Mouse (Mus musculus): Measurements from ENCODE around the gene Csf3r. TPM values are rescaled to one million over a fixed set of nuclear protein-coding genes. Genes with fewer than 3 reads are reported as not detected.
A peak's percentile ranks its signal among the peaks of the same experiment; 100 is the strongest.

Gene Csf3r
- polyA plus RNA-seq, 1 experiment, result 2.2 TPM

DNA sequence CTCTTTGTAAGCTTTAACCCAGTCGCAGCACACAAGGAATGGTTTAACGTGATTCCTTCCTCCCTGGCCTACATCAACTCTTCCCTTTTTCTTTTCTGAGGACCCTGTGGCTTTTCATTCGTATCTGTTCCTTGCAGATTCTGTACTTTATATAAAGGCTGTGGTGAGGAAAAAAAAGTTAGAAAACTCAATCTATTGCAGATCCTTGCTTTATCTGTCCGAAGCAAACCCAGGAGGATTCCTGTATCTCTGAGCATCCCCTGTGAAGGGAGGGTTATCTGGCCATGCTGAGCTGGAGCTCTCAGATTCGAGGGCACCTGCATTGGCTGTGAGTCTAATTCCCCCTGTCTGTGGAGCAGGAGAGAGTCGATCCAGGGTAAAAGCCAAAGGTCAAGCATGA is 44.5 kb downstream of the Csf3r start:
- Histone ChIP-seq H3K4me3 (ENCODE audit: insufficient read depth, low read depth, low read length) (no peak overlapping the region), H3K36me3 (ENCODE audit: control insufficient read depth, insufficient read depth, low read length) (no peaks in the 10 kb centered on the region), H3K27ac (ENCODE audit: insufficient read depth, low read depth, low read length) (no peak overlapping the region), H3K27me3 (replicated peaks; ENCODE audit: control insufficient read depth, insufficient read depth, low read length) (no peaks in the 10 kb centered on the region), H3K4me1 (ENCODE audit: control insufficient read depth, insufficient read depth, low read length) (no peaks in the 10 kb centered on the region)
- WGBS, result 83% methylated on average over 6 of the region's 6 CpGs
- no peak for TF ChIP-seq CTCF (conservative IDR thresholded peaks at IDR 0.05; ENCODE audit: insufficient read depth, insufficient read length, low read depth, low read length)
- no peak for TF ChIP-seq POLR2A (IDR thresholded peaks at IDR 0.05; ENCODE audit: low read depth, low read length)
- DNase-seq, result no peak

DNA sequence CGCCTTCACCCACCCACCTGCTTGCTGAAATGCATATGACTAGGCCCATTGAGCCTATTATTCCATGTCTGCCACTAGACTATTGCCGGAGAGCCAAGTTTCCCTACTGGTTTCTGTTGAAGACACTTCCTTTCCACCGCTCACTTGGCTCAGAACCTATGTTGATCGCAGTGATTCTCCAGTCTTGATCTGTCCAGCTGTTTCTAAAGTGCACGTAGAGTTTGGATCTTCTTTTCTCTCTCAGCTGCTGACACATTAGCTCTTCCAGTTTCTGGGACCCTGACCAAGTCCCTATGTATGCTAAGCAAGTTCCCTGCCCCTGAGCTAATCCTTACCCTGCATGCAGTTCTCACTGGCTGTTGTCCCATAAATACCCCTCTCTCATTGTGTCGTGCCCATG is 53.5 kb downstream of the Csf3r start:
- Histone ChIP-seq H3K4me3 (ENCODE audit: insufficient read depth, low read depth, low read length) (no peak overlapping the region), H3K27ac (ENCODE audit: insufficient read depth, low read depth, low read length) (no peak overlapping the region), H3K27me3 (replicated peaks; ENCODE audit: control insufficient read depth, insufficient read depth, low read length) (no peaks in the 10 kb centered on the region), H3K36me3 (ENCODE audit: control insufficient read depth, insufficient read depth, low read length) (no peaks in the 10 kb centered on the region), H3K4me1 (ENCODE audit: control insufficient read depth, insufficient read depth, low read length) (no peaks in the 10 kb centered on the region)
- no peak for TF ChIP-seq POLR2A (IDR thresholded peaks at IDR 0.05; ENCODE audit: low read depth, low read length)
- no peak for TF ChIP-seq CTCF (conservative IDR thresholded peaks at IDR 0.05; ENCODE audit: insufficient read depth, insufficient read length, low read depth, low read length)
- 83% methylated on average over 6 of the region's 6 CpGs for WGBS
- no peak for DNase-seq

DNA sequence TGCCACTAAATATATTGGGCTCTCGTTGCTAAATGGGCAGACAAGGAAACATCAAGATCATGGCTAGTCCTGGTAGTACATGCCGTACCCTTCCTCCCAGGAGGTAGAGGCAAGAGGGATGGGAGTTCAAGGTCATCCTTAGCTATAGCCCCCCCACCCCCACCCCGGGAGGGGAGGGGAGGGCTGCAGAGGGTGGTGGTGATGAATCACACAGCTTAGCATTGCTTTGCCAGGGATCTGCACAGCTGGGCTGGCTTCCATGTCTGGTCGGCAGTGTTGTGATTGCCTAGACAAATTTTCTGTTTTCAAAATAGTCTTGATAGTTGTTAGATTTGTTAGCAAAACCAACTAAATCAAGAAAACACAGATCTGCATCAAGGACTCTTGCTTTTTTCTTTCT is 54.9 kb downstream of the Csf3r start:
- no peak for DNase-seq

DNA sequence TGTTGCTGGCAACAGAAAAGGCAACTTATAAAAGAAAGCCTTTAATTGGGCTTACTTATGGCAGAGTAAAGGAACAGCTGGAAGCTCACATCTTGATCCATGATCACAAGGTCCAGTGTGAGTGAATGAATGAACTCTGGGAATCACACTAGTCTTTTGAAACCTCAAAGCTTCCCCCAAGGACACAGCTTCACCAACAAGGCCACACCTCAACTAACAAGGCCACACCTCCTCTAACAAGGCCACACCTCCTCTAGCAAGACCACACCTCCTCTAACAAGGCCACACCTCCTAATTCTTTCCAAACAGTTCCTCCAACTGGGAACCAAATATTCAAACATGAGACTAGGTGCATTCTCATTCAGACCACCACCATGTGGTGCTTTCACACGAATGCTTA is 57.3 kb downstream of the Csf3r start:
- Histone ChIP-seq H3K36me3 (ENCODE audit: control insufficient read depth, insufficient read depth, low read length) (no peaks in the 10 kb centered on the region), H3K4me1 (ENCODE audit: control insufficient read depth, insufficient read depth, low read length) (no peaks in the 10 kb centered on the region), H3K27me3 (replicated peaks; ENCODE audit: control insufficient read depth, insufficient read depth, low read length) (no peaks in the 10 kb centered on the region), H3K4me3 (ENCODE audit: insufficient read depth, low read depth, low read length) (no peak overlapping the region), H3K27ac (ENCODE audit: insufficient read depth, low read depth, low read length) (no peak overlapping the region)
- WGBS, result 94% methylated on average over 1 of the region's 1 CpGs
- DNase-seq, result no peak
- no peak for TF ChIP-seq CTCF (conservative IDR thresholded peaks at IDR 0.05; ENCODE audit: insufficient read depth, insufficient read length, low read depth, low read length)
- TF ChIP-seq POLR2A (IDR thresholded peaks at IDR 0.05; ENCODE audit: low read depth, low read length), result no peak

More for the DNA sequence above, 54.9 kb downstream of the Csf3r start:
- H3K27ac ChIP-seq (ENCODE audit: insufficient read depth, low read depth, low read length), result no peak overlapping the region
- H3K4me3 ChIP-seq (ENCODE audit: insufficient read depth, low read depth, low read length), result no peak overlapping the region
- no peaks in the 10 kb centered on the region for H3K27me3 ChIP-seq (replicated peaks; ENCODE audit: control insufficient read depth, insufficient read depth, low read length)
- H3K4me1 ChIP-seq (ENCODE audit: control insufficient read depth, insufficient read depth, low read length), result no peaks in the 10 kb centered on the region
- TF ChIP-seq POLR2A (IDR thresholded peaks at IDR 0.05; ENCODE audit: low read depth, low read length), result no peak
- TF ChIP-seq CTCF (conservative IDR thresholded peaks at IDR 0.05; ENCODE audit: insufficient read depth, insufficient read length, low read depth, low read length), result no peak
- 79% methylated on average over 4 of the region's 4 CpGs for WGBS
- H3K36me3 ChIP-seq (ENCODE audit: control insufficient read depth, insufficient read depth, low read length), result no peaks in the 10 kb centered on the region

DNA sequence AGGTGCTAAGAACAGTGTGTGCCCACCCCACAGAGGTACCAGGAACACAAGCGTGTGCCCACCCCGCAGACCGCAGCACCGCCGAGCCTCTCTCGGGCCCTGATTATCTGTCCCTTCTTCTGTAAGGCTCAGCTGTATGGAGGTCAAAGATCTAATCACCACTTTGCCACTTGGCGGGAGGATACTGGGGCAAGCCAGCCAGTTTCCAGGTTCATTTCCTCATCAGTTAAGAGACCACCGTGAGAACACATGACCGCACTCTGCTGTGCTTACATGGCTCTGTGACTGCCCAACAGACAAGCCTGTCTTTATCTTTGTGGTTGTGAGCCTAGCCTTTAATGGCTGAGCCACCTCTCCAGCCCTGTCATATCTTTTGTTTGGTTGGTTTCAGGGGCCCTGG is 58.7 kb downstream of the Csf3r start:
- Histone ChIP-seq H3K27ac (ENCODE audit: insufficient read depth, low read depth, low read length) (no peak overlapping the region), H3K27me3 (replicated peaks; ENCODE audit: control insufficient read depth, insufficient read depth, low read length) (no peaks in the 10 kb centered on the region), H3K36me3 (ENCODE audit: control insufficient read depth, insufficient read depth, low read length) (no peaks in the 10 kb centered on the region), H3K4me3 (ENCODE audit: insufficient read depth, low read depth, low read length) (no peak overlapping the region), H3K4me1 (ENCODE audit: control insufficient read depth, insufficient read depth, low read length) (no peaks in the 10 kb centered on the region)
- DNase-seq, result no peak
- 82% methylated on average over 9 of the region's 9 CpGs for WGBS
- TF ChIP-seq CTCF (conservative IDR thresholded peaks at IDR 0.05; ENCODE audit: insufficient read depth, insufficient read length, low read depth, low read length) (no peak), POLR2A (IDR thresholded peaks at IDR 0.05; ENCODE audit: low read depth, low read length) (no peak)

DNA sequence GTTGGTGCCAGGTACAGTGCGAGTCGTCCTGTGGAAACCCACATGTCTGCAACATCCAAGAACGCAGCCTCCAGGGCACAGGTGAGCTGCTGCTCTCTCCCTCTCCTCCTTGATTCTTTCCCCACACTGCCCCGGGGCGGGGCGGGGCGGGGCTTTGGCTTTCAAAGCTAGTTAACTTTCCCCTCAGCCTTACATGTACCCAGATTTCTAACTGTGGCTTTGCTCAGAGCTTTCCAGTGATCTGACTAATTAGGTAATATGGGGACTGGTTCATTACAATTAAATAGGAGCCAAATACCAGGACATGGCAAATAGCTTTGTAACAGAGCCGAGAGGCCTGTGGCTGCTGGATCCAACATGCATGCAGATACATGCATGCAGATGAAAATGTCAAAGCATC is 60.0 kb downstream of the Csf3r start:
- TF ChIP-seq CTCF (conservative IDR thresholded peaks at IDR 0.05; ENCODE audit: insufficient read depth, insufficient read length, low read depth, low read length) (no peak), POLR2A (IDR thresholded peaks at IDR 0.05; ENCODE audit: low read depth, low read length) (no peak)
- Histone ChIP-seq H3K36me3 (ENCODE audit: control insufficient read depth, insufficient read depth, low read length) (no peaks in the 10 kb centered on the region), H3K4me3 (ENCODE audit: insufficient read depth, low read depth, low read length) (no peak overlapping the region), H3K27me3 (replicated peaks; ENCODE audit: control insufficient read depth, insufficient read depth, low read length) (no peaks in the 10 kb centered on the region), H3K4me1 (ENCODE audit: control insufficient read depth, insufficient read depth, low read length) (no peaks in the 10 kb centered on the region), H3K27ac (ENCODE audit: insufficient read depth, low read depth, low read length) (no peak overlapping the region)
- no peak for DNase-seq
- 77% methylated on average over 8 of the region's 8 CpGs for WGBS

DNA sequence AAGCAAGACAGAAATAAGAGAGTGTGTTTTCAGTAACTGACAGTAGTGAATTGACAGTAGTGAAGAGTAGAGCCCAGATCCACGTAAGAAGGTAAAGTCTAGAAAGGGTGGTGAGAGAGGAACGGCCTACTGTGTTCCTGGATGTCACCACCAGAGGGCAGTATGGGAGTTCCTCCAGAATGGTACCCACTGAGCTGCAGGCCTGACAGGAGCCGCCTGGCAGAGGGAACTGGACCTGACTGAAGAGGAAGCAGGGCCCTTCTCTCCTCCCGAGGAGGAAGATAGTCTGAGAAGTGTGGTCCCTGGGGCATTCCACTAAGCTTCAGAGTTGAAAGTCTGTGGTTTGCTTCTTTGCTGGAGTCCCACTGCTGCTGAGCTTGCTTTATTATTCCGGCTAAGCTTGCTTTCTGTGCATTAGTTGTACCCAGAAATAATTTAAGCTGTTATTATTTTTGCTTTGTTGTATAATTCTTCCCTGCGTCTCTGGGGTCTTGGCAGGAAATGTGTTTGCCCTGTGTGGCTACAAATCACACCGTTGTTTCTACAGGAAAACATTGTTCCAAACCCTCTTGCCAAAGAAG is 61.7 kb downstream of the Csf3r start:
- WGBS, result 21% methylated on average over 7 of the region's 7 CpGs
- no peak overlapping the region for H3K4me3 ChIP-seq (ENCODE audit: insufficient read depth, low read depth, low read length)
- no peaks in the 10 kb centered on the region for H3K27me3 ChIP-seq (replicated peaks; ENCODE audit: control insufficient read depth, insufficient read depth, low read length)
- H3K36me3 ChIP-seq (ENCODE audit: control insufficient read depth, insufficient read depth, low read length), result no peaks in the 10 kb centered on the region
- peaks cover 4% of the 10 kb centered on the region; the same call in 1 of the 2 replicates for H3K4me1 ChIP-seq (ENCODE audit: control insufficient read depth, insufficient read depth, low read length)
- no peak for TF ChIP-seq POLR2A (IDR thresholded peaks at IDR 0.05; ENCODE audit: low read depth, low read length)
- TF ChIP-seq CTCF (conservative IDR thresholded peaks at IDR 0.05; ENCODE audit: insufficient read depth, insufficient read length, low read depth, low read length), result peak; percentile 96
- peak; percentile 89 for DNase-seq
- peak overlapping the region; percentile 33; the same call in 1 of the 2 replicates for H3K27ac ChIP-seq (ENCODE audit: insufficient read depth, low read depth, low read length)

Data from kidney, adult 2 months (tissue).